Mouse (Mus musculus) hindbrain, embryonic 13.5 days (tissue): ENCODE measurements around the gene Mtfr2. TPM values are rescaled to one million over a fixed set of nuclear protein-coding genes. Genes with fewer than 3 reads are reported as not detected.
A peak's percentile ranks its signal among the peaks of the same experiment; 100 is the strongest.

ENCODE experiments used
- ATAC-seq: fragments of 200-750 bp; cut with Nextera tagmentation; 2 replicates; pipeline ENCODE4 v1.8.0; 2017; ENCODE audit warnings: moderate TSS enrichment; ENCODE audit not compliant: low FRiP score
- H3K27ac ChIP-seq: fragments of 300-500 bp; sonication (generic); 2 replicates; pipeline ENCODE4 v1.5.1; 2015; ENCODE audit warnings: inconsistent platforms, mild to moderate bottlenecking, moderate library complexity
- H3K27me3 ChIP-seq: fragments of 300-500 bp; sonication (generic); 2 replicates; pipeline ENCODE4 v1.6.1; 2015; ENCODE audit warnings: mild to moderate bottlenecking, inconsistent platforms
- H3K36me3 ChIP-seq: fragments of 300-500 bp; sonication (generic); 2 replicates; pipeline ENCODE4 v1.6.1; 2015; ENCODE audit warnings: mild to moderate bottlenecking, inconsistent platforms
- H3K4me1 ChIP-seq: fragments of 300-500 bp; sonication (generic); replicated peaks from 2 replicates; pipeline ENCODE4 v1.6.1; 2015; ENCODE audit warnings: inconsistent platforms
- H3K4me2 ChIP-seq: fragments of 300-500 bp; sonication (generic); 2 replicates; pipeline ENCODE4 v1.6.1; 2015; ENCODE audit warnings: inconsistent platforms, mild to moderate bottlenecking, moderate library complexity
- H3K4me3 ChIP-seq: fragments of 300-500 bp; sonication (generic); 2 replicates; pipeline ENCODE4 v1.5.1; 2015; ENCODE audit warnings: mild to moderate bottlenecking, inconsistent platforms
- H3K9ac ChIP-seq: fragments of 300-500 bp; sonication (generic); 2 replicates; pipeline ENCODE4 v1.6.1; 2015; ENCODE audit warnings: mild to moderate bottlenecking, inconsistent platforms
- H3K9me3 ChIP-seq: fragments of 300-500 bp; sonication (generic); 2 replicates; pipeline ENCODE4 v1.6.1; 2016; ENCODE audit warnings: inconsistent platforms
- WGBS: fragments of 180-500 bp; shearing (Covaris S2); methylation state at CpG from one replicate; pipeline ENCODE4 v1.1.7; 2015; 5-methylcytosine and 5-hydroxymethylcytosine counted together
- polyA plus RNA-seq: library from polyadenylated mRNA; unstranded; fragments of >200 nt; fragmentation: Nextera tagmentation; extraction: Ambion mirVana; gene quantifications from 2 replicates; pipeline ENCODE4 v1.2.1, GENCODE M21; 2015

The Mtfr2 gene
- polyA plus RNA-seq, 1 experiment from 2014 or later: 0.36 TPM

GRCm38 (mm10) chr10:20390568-20390967, 43.0 kb downstream of the Mtfr2 start:
- no peak for ATAC-seq
- WGBS: 68% methylated on average over 3 of the region's 3 CpGs
- no peak overlapping the region for H3K4me2 ChIP-seq

DNA sequence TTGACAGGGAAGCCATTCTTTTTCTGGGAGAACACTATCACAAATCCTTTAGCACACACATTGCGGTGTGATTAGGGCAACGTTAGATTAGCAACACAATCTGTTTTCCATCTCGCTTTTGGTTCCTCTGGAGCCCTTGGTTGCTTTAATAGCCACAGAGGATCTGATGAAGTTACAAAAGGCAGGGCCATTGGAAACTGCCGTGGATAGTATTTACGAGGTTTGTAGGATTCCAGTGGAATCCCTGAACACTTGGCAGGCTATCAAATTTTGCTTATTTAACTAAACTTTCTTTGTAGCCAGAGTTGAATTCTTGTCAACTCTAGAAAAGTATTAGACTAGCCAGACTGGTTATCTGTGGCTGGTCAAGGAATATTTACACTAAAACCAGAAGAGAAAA, 47.2 kb downstream of the Mtfr2 start:
- Histone ChIP-seq H3K27ac (no peak overlapping the region), H3K9me3 (no peaks in the 10 kb centered on the region), H3K36me3 (no peaks in the 10 kb centered on the region), H3K9ac (no peak overlapping the region), H3K27me3 (no peaks in the 10 kb centered on the region), H3K4me2 (no peak overlapping the region), H3K4me3 (no peak overlapping the region), H3K4me1 (no peaks in the 10 kb centered on the region)
- 85% methylated on average over 5 of the region's 5 CpGs for WGBS
- no peak for ATAC-seq

More at GRCm38 (mm10) chr10:20390568-20390967, 43.0 kb downstream of the Mtfr2 start:
- no peaks in the 10 kb centered on the region for H3K4me1 ChIP-seq
- H3K4me3 ChIP-seq: no peak overlapping the region
- H3K27me3 ChIP-seq: no peaks in the 10 kb centered on the region
- H3K27ac ChIP-seq: no peak overlapping the region
- no peaks in the 10 kb centered on the region for H3K36me3 ChIP-seq
- no peaks in the 10 kb centered on the region for H3K9me3 ChIP-seq
- H3K9ac ChIP-seq: no peak overlapping the region

DNA sequence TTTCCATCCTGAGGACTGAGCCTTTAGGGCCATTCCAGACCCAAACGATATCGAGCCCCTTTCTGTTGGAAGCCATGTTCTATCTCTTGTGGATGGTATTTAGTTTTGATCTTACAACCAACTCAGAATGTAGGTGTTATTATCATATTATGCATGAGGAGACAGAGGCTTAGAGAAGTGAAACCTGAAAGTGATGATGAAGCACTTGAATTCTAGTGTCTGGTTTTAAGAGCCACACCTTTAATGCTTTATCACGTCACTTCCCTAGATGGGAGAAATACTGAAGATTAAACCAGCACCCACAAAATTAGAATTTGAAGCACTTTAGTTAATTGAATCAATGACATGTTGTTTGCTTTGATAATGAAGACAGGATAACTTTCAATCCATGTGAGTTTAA, 48.2 kb downstream of the Mtfr2 start:
- over 99% methylated on average over 3 of the region's 3 CpGs for WGBS
- Histone ChIP-seq H3K27me3 (no peaks in the 10 kb centered on the region), H3K4me2 (no peak overlapping the region), H3K4me3 (no peak overlapping the region), H3K9ac (no peak overlapping the region), H3K9me3 (no peaks in the 10 kb centered on the region), H3K36me3 (no peaks in the 10 kb centered on the region), H3K4me1 (no peaks in the 10 kb centered on the region), H3K27ac (no peak overlapping the region)
- ATAC-seq: no peak

GRCm38 (mm10) chr10:20398224-20398623, 50.7 kb downstream of the Mtfr2 start:
- H3K4me1 ChIP-seq: no peaks in the 10 kb centered on the region
- no peak for ATAC-seq
- WGBS: 88% methylated on average over 6 of the region's 6 CpGs
- H3K4me2 ChIP-seq: no peak overlapping the region
- no peak overlapping the region for H3K9ac ChIP-seq
- H3K36me3 ChIP-seq: no peaks in the 10 kb centered on the region
- no peak overlapping the region for H3K27ac ChIP-seq
- H3K27me3 ChIP-seq: no peaks in the 10 kb centered on the region
- no peak overlapping the region for H3K4me3 ChIP-seq
- no peaks in the 10 kb centered on the region for H3K9me3 ChIP-seq

DNA sequence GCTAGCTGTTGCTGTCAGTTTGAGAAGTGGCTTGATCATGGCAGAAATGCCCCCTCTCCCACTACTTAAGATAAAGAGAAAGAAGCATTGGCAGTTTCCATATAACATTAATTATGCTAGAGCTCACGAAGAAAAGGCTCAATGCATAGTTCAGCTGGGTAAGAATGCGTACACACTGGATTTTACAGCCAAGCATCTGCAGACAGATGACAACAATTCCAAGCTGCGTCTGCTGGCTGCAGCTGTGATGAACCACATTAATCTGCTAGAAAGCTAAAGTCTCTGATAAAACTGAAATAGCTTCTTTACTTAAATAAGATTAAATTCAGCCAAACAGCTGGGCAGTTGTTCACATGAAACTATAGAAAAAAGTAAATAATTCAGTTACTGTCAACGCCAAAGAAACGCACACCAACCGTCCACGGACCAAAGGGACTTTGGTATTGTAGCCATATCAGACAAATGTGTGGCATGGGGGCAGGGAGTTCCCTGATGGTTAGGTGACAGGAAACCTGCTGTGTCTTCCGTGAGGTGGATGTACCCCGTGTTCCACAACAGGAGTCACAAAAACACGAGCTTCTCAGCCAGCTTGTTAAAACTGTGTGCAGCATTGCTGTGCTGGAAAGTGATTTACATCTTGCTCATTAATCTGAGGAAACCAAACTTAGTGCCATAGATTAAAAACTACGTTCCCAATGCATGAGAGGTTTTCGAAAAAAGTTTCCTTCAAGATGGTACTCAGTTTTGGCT, 51.2 kb downstream of the Mtfr2 start:
- H3K4me2 ChIP-seq: no peak overlapping the region
- no peaks in the 10 kb centered on the region for H3K36me3 ChIP-seq
- H3K9ac ChIP-seq: no peak overlapping the region
- no peaks in the 10 kb centered on the region for H3K9me3 ChIP-seq
- no peak overlapping the region for H3K4me3 ChIP-seq
- H3K27me3 ChIP-seq: no peaks in the 10 kb centered on the region
- H3K27ac ChIP-seq: no peak overlapping the region
- no peaks in the 10 kb centered on the region for H3K4me1 ChIP-seq
- WGBS: 74% methylated on average over 12 of the region's 12 CpGs
- no peak for ATAC-seq

DNA sequence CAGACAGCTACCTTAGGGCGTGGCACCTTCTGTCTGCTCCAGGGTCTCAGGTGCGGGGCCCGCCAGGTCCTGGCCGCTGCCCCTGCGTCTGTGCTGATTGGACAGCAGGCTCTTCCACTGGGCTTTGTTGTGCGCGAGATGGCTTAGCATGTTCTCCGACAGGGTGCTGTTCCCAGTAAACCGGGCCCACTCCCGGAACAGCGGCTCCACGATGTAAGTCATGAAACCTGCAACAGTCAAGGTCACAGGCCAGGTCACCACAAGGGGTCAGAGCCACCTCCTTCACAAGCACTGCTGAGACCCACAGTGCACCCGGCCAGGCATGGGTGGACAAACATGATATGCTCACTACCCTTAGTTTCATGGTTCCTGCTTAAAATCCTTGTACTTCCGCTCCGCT, 52.8 kb downstream of the Mtfr2 start:
- H3K27ac ChIP-seq: no peak overlapping the region
- 79% methylated on average over 15 of the region's 15 CpGs for WGBS
- H3K9me3 ChIP-seq: no peaks in the 10 kb centered on the region
- no peaks in the 10 kb centered on the region for H3K36me3 ChIP-seq
- H3K4me3 ChIP-seq: no peak overlapping the region
- H3K4me1 ChIP-seq: no peaks in the 10 kb centered on the region
- ATAC-seq: no peak
- no peak overlapping the region for H3K9ac ChIP-seq
- no peaks in the 10 kb centered on the region for H3K27me3 ChIP-seq
- H3K4me2 ChIP-seq: no peak overlapping the region

- Histone ChIP-seq H3K4me3 (no peak overlapping the region), H3K36me3 (no peaks in the 10 kb centered on the region), H3K9ac (no peak overlapping the region), H3K27ac (no peak overlapping the region), H3K27me3 (no peaks in the 10 kb centered on the region), H3K4me2 (no peak overlapping the region), H3K4me1 (no peaks in the 10 kb centered on the region), H3K9me3 (no peaks in the 10 kb centered on the region)
- 91% methylated on average over 5 of the region's 5 CpGs for WGBS
- no peak for ATAC-seq
Observed at GRCm38 (mm10) chr10:20402941-20403340, 55.4 kb downstream of the Mtfr2 start.

DNA sequence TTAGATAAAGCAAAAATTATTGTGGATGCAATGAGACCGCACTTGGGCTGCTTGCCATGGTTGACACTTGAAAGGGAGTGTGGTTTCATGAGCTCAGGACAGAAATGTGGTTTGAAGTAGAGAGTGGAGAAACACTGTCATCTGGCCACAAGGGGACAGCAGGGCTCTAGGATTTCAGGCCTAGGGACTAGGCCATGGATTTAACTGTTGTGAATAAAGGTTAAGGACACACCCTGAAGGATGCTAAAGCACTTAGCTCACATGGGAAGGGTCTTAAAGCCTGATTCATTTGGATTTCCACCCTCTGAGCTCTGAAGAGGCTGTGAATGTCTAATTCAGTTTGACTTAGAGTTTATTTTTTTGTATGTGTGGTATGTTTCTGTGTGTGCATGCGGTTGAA, 57.9 kb downstream of the Mtfr2 start:
- Histone ChIP-seq H3K4me1 (no peaks in the 10 kb centered on the region), H3K27ac (no peak overlapping the region), H3K9ac (no peak overlapping the region), H3K4me2 (no peak overlapping the region), H3K9me3 (no peaks in the 10 kb centered on the region), H3K4me3 (no peak overlapping the region), H3K27me3 (no peaks in the 10 kb centered on the region), H3K36me3 (no peaks in the 10 kb centered on the region)
- 89% methylated on average over 2 of the region's 2 CpGs for WGBS
- ATAC-seq: peak; percentile 79

DNA sequence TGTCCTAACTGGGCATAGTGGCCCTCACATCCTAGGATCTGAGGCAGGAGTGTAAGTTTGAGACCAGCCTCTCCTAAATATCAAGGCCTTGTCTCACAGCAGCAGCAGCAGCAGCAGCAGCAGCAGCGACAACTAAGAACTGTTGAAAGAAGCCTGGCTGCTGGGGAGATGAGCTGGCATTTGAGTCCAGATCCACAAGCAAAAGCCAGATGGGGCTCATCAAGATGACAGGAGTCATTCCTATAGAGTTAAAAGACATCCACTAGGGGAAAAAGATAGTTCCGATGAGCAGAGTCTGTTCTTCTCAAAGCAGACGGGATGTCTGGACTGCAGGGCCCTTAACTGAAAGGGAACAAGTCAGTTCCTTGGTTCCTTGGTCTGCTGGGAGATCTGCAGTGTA, 60.8 kb downstream of the Mtfr2 start:
- Histone ChIP-seq H3K9me3 (no peaks in the 10 kb centered on the region), H3K27me3 (no peaks in the 10 kb centered on the region), H3K4me1 (no peaks in the 10 kb centered on the region), H3K4me2 (no peak overlapping the region), H3K27ac (no peak overlapping the region), H3K36me3 (no peaks in the 10 kb centered on the region), H3K9ac (no peak overlapping the region), H3K4me3 (no peak overlapping the region)
- no peak for ATAC-seq
- WGBS: 81% methylated on average over 3 of the region's 3 CpGs

- 87% methylated on average over 10 of the region's 10 CpGs for WGBS
- ATAC-seq: no peak
Observed at GRCm38 (mm10) chr10:20409181-20409580, 61.6 kb downstream of the Mtfr2 start.

More at GRCm38 (mm10) chr10:20409181-20409580, 61.6 kb downstream of the Mtfr2 start:
- Histone ChIP-seq H3K4me1 (no peaks in the 10 kb centered on the region), H3K9me3 (no peaks in the 10 kb centered on the region), H3K27me3 (no peaks in the 10 kb centered on the region), H3K4me2 (no peak overlapping the region), H3K4me3 (no peak overlapping the region), H3K9ac (no peak overlapping the region), H3K36me3 (no peaks in the 10 kb centered on the region), H3K27ac (no peak overlapping the region)

Other genes starting within 250 kb of the Mtfr2 start
- gene Map7, start 199.3 kb upstream of the Mtfr2 start, polyA plus RNA-seq: 10.3 and 10.6 TPM in 2 replicates
- 127 and 138 TPM in 2 replicates for gene Bclaf1, start 35.3 kb upstream of the Mtfr2 start, polyA plus RNA-seq